Comparison of ENCODE assay signal across 21 mouse cellular contexts in genomic region chr6:28771331-28771730, GRCm38 (mm10).
"Had no signal": no experiment of that assay in that cellular context is flagged by ENCODE, and none has a peak within 500 bp of the region (broad histone marks: within the 10 kb centered on the region; RNA-seq: fewer than 3 reads in every experiment).

No protein-coding gene starts in this region.

- H3K4me3 ChIP-seq: limb, embryonic 10.5 days; limb, embryonic 13.5 days; liver, embryonic 12.5 days; liver, embryonic 15.5 days; lung, embryonic 15.5 days; megakaryocyte, embryonic 14.5 days; midbrain, embryonic 10.5 days; midbrain, embryonic 13.5 days; neural tube, embryonic 12.5 days had no signal

- H3K27me3 ChIP-seq: limb, embryonic 13.5 days; liver, embryonic 12.5 days; liver, embryonic 15.5 days; lung, embryonic 15.5 days; megakaryocyte, embryonic 14.5 days; midbrain, embryonic 13.5 days; neural tube, embryonic 12.5 days had no signal

- H3K27ac ChIP-seq: kidney, postnatal 0 days; limb, embryonic 10.5 days; limb, embryonic 13.5 days; liver, embryonic 12.5 days; liver, embryonic 15.5 days; lung, embryonic 15.5 days; midbrain, embryonic 10.5 days; midbrain, embryonic 13.5 days; neural tube, embryonic 12.5 days had no signal

- H3K9ac ChIP-seq: limb, embryonic 13.5 days; liver, embryonic 12.5 days; liver, embryonic 15.5 days; lung, embryonic 15.5 days; midbrain, embryonic 13.5 days; neural tube, embryonic 12.5 days had no signal

- DNase-seq: kidney, adult 2 months; kidney, postnatal 36 days; liver; lung, adult 18-20 months; lung, postnatal 10 days; lung, postnatal 36 days; thymus, adult 18-20 months; thymus, postnatal 14 days; thymus, postnatal 4 days had no signal

- ATAC-seq: intestine, postnatal 0 days; liver, embryonic 12.5 days; midbrain, embryonic 13.5 days; midbrain, embryonic 16.5 days had no signal

- H3K36me3 ChIP-seq: lung, embryonic 15.5 days; midbrain, embryonic 13.5 days; neural tube, embryonic 12.5 days had no signal

- H3K4me2 ChIP-seq: limb, embryonic 13.5 days; liver, embryonic 12.5 days; liver, embryonic 15.5 days; lung, embryonic 15.5 days; midbrain, embryonic 13.5 days; neural tube, embryonic 12.5 days had no signal

- H3K9me3 ChIP-seq: limb, embryonic 10.5 days; limb, embryonic 13.5 days; liver, embryonic 12.5 days; liver, embryonic 15.5 days; lung, embryonic 15.5 days; midbrain, embryonic 13.5 days; neural tube, embryonic 12.5 days had no signal

- H3K4me1 ChIP-seq: limb, embryonic 10.5 days; liver, embryonic 15.5 days; lung, embryonic 15.5 days; neural tube, embryonic 12.5 days had no signal
